Mouse (Mus musculus): ENCODE measurements around the gene Cdca4. TPM values are rescaled to one million over a fixed set of nuclear protein-coding genes. Genes with fewer than 3 reads are reported as not detected.

Cdca4 gene
- polyA plus RNA-seq (2012; rRNA removed; ENCODE audit: low replicate concordance) = 24.3 and 24.6 TPM in 2 replicates

DNA sequence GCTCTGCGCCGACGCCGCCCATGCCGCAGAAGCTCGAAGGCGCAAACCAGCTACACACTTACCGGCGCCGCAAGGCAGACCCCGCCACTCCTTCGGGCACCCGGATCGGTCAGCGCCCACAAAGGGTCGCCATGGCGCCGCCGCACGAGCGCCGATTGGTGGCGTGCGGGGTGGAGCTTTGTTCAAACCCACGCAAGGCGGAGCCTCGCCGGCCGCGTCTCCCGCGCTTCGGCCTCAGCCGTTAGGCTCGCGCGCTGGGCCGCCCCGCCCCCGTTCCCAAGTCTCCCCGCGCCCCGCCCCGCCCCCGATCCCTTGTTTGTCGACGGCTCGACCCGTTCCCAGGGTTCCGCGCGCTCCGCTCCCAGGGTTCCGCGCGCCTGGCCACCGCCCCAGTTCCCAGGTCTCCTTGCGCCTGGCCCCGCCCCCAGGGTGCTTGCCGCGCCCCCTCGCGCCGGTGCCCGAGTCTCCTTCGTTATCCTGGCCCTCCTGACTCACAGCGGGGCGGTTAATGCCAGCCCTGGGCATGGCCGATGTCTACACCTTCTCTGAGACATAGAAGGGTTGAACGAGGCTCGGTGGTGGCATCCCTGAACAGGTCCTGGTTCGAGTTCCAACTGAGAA, at the start of gene Cdca4:
Gene Cdca4 (minus strand): TSS at position 180 of the 621 bp plus-strand sequence.

DNA sequence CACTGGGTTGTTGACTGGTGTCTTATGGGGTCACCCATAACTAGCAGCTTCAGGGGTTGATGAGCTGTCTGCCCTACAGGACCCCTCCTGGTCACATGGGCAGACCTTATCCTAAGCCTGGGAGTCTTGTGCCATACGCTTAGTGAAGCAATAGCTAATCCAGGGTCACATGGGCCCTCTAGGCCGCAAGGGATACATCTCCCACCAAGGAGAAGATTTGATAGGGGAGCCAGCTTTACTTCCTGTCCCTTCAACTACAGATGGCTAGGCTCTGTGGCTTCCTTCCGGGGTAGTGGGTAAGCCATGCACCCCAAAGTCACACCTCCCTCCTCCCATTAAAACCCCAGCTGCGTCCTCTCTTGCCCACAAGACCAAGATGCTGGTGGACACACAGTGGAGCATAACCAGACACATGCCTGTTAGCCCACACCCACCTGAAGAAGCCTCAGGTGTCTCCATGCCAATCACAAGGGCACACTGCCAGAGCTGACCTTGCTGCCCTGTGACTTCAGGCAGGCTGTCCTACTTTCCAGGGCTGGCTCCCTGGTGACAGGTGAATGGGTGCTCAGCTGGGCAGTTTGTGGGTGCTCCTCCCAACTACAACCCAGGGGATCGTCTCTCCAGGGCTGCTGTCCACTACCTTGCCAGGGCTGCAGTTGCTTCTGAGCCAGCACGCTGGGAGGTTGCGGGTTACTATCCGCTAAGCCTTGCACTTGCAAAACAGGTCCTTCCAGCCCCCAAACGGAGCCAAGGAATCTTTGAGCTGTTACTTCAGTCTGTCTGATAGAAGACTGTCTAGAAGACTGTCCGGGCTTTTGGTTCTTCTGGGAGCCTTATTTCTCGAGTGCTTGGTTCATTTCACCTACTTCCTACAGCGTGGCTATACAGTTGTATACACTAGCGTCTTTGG, 39.2 kb upstream of the Cdca4 start, which contains the start of gene Gpr132:
Gene Gpr132 (minus strand): TSS at position 51 of the 910 bp plus-strand sequence.

DNA sequence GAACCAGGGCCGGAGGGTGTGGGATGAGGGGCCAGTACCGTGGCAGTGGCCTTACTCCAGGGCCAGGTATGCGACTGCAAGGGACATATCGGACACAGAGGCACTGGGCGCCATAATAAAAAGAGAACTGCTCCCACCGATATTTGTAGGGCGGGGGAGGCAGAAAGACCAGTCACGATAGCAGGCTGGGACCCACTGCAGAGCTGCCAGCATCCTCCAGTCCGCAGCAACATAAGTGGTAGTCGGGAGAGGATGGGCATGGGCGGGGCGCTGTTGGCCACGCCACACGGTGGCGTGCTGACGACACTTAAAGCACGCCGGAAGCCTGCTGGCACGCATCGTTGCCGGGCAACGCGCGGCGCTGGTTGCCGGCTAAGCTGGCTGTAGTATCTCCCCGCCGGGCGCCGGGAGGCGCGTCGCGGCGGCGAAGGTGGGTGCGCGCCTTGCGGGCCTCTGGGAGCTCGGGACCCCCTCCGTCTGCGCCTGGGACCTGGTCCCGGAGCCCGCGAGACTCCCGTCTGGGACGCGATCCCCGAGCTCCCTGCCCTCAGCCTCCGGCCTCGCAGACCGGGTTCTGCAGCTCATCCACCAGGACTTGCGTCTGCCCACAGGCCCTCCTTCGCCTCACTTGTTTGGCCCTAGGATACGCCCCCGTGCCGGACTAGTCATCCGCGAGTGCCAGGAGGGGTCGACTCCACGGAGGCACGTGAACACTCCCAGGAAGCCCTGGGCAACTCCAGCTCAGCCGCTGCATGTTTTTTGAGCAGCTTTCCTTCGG, 20.4 kb downstream of the Cdca4 start, which contains the start of gene Clba1:
Gene Clba1 (plus strand): TSS at position 351 of the 778 bp plus-strand sequence.

DNA sequence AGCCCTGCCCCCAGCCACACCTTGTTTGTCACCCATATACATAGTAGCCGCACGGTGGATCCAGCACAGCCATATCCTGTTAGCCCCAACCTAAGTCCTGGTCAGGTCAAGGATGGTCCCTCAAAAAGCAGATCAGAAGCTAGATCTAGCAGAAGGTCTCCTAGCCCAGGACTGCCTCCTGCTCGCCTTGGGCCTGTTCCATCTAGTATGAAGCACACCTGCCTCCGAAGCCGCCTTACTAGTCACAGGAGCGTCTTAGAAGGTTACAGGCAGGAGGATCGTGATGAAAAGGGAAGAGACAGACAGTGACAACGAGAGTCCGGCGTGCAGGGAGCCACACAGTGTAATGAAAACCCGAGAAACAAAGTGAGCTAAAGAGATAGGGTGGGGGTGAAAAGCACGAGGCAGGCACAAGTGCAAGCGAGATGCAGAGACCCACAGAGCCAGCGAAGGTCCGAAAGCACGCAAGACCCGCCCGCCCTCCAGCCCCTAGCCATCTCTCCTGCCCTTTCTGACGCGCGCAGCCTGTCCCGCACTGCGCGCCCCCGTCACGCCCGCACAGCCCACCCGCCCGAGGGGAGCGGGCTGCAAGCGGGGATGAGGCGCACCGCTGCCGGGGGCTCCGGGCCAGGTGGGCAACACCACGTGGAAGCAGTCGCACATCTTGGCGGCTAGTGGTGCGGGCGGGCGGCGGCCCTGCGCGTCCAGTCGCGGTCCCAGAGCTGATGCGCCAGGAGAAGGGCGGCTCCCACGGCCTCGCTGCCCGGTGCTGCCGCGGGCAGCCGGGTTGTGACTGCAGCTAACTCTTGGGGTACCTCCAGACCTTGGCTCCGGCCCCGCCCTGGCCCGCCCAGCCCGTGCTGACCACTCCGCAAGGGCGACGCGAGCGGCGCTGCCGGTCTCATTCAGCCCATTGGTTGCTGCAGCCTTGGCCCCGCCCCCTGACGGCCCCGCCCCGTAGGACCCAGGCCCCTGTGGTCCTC, 27.1 kb downstream of the Cdca4 start, which contains the start of gene Ahnak2:
Gene Ahnak2 (minus strand): TSS at position 794 of the 983 bp plus-strand sequence.

Other genes starting within 250 kb of the Cdca4 start
- gene Inf2, start 240.6 kb downstream of the Cdca4 start, polyA plus RNA-seq (2012; rRNA removed; ENCODE audit: low replicate concordance) = 32.1 and 51.3 TPM in 2 replicates
- 10.8 and 103 TPM in 2 replicates for gene Adssl1, start 209.4 kb downstream of the Cdca4 start, polyA plus RNA-seq (2012; rRNA removed; ENCODE audit: low replicate concordance)
- gene Siva1, start 184.7 kb downstream of the Cdca4 start, polyA plus RNA-seq (2012; rRNA removed; ENCODE audit: low replicate concordance) = 37.1 and 48.6 TPM in 2 replicates
- gene Akt1, start 154.5 kb downstream of the Cdca4 start, polyA plus RNA-seq (2012; rRNA removed; ENCODE audit: low replicate concordance) = 121 and 167 TPM in 2 replicates
- gene Zbtb42, start 150.6 kb downstream of the Cdca4 start, polyA plus RNA-seq (2012; rRNA removed; ENCODE audit: low replicate concordance) = 17.1 and 26.8 TPM in 2 replicates
- 27.1 and 43.9 TPM in 2 replicates for gene Cep170b, start 109.0 kb downstream of the Cdca4 start, polyA plus RNA-seq (2012; rRNA removed; ENCODE audit: low replicate concordance)
- 171 and 191 TPM in 2 replicates for gene Pld4, start 68.8 kb downstream of the Cdca4 start, polyA plus RNA-seq (2012; rRNA removed; ENCODE audit: low replicate concordance)
- gene Ahnak2, start 26.8 kb downstream of the Cdca4 start, polyA plus RNA-seq (2012; rRNA removed; ENCODE audit: low replicate concordance) = 14.3 and 15.8 TPM in 2 replicates
- 2.0 and 3.4 TPM in 2 replicates for gene Clba1, start 20.5 kb downstream of the Cdca4 start, polyA plus RNA-seq (2012; rRNA removed; ENCODE audit: low replicate concordance)
- 46.4 and 48.6 TPM in 2 replicates for gene Gpr132, start 38.8 kb upstream of the Cdca4 start, polyA plus RNA-seq (2012; rRNA removed; ENCODE audit: low replicate concordance)
- gene Jag2, start 100.4 kb upstream of the Cdca4 start, polyA plus RNA-seq (2012; rRNA removed; ENCODE audit: low replicate concordance) = 32.8 and 44.7 TPM in 2 replicates
- 31.3 and 33.2 TPM in 2 replicates for gene Nudt14, start 112.7 kb upstream of the Cdca4 start, polyA plus RNA-seq (2012; rRNA removed; ENCODE audit: low replicate concordance)
- gene Btbd6, start 147.1 kb upstream of the Cdca4 start, polyA plus RNA-seq (2012; rRNA removed; ENCODE audit: low replicate concordance) = 26.8 and 124 TPM in 2 replicates
- 55.7 and 134 TPM in 2 replicates for gene Brf1, start 171.3 kb upstream of the Cdca4 start, polyA plus RNA-seq (2012; rRNA removed; ENCODE audit: low replicate concordance)
- gene Pacs2, start 185.1 kb upstream of the Cdca4 start, polyA plus RNA-seq (2012; rRNA removed; ENCODE audit: low replicate concordance) = 57.6 and 59.4 TPM in 2 replicates
- 0.27 and 0.31 TPM in 2 replicates for gene Tex22, start 245.1 kb upstream of the Cdca4 start, polyA plus RNA-seq (2012; rRNA removed; ENCODE audit: low replicate concordance)

Data from mammary gland, adult 2 months (tissue).